Mouse (Mus musculus): ENCODE data around the gene Rpl13a. TPM values are rescaled to one million over a fixed set of nuclear protein-coding genes. Genes with fewer than 3 reads are reported as not detected.

The Rpl13a gene
- total and polyA plus RNA-seq, 3 experiments: 1,478 to 6,084 (median 2,356) TPM

DNA sequence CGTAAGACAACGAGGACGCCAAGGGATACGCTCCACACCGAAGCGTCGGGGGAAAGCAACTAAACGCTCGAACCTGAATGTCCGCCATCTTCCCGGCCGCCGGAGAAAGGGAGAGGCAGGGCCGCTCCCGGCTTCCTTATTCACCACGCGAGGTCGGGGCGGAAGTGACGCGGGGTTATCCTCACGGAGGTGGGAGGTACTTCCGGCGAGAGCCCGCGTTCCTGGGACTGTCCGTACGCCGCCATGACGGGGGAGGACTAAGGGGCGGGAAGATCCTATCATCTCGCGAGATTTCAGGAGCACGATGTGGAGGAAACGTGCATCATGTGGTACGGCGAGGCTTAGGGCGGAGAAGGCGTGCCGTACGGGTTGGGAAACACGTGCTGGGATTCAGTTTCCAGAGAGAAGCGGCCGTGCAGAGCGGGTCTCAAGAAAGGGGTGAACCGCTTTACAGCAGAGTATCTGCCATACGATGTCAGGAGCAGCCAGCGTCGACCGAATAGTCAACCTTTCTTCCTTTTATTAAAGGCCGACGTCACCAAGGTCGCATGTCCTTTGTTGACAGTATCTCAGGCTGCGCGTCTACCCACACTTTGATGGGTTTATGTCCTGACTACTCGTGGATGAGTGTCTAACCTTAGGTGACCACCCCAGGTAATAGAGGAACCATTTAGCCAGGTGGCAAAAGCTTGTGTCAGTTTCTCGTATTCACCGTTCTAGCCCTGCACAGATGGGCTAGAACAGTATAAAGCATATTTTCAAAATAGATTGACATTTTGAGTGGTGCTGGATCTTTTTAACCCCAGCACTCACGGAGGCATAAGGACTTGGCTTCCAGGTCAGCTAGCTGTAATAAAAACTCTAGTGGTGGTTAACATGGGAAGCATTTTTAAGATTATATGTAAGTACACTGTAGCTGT is 4.1 kb downstream of the Rpl13a start, which contains the start of gene Rps11:
Rps11 (minus strand) TSS at position 216 of the 920 bp plus-strand sequence.
- no peak for TF ChIP-seq GATA2 (IDR thresholded peaks at IDR 0.05; ENCODE audit: borderline replicate concordance, low read depth, low read length)
- peak; percentile 97 for TF ChIP-seq POLR2AphosphoS5 (IDR thresholded peaks at IDR 0.05; ENCODE audit: insufficient replicate concordance, low read depth, low read length)
- Histone ChIP-seq H3K36me3 (replicated peaks) (peaks cover 78% of the 10 kb centered on the region), H3K4me3 (ENCODE audit: low read depth, low read length) (peak within 1 kb of the TSS; percentile 93), H3K4me1 (ENCODE audit: insufficient read depth, low read depth, low read length) (peaks cover 71% of the 10 kb centered on the region), H3K27me3 (ENCODE audit: insufficient read depth, low read length) (no peaks in the 10 kb centered on the region), H3K9me3 (replicated peaks) (no peaks in the 10 kb centered on the region)
- peak; percentile 66 for ATAC-seq (ENCODE audit: extremely low read depth, insufficient number of reproducible peaks, low FRiP score, poor library complexity, severe bottlenecking)
- DNase-seq (ENCODE audit: low spot score): peak; percentile 80

DNA sequence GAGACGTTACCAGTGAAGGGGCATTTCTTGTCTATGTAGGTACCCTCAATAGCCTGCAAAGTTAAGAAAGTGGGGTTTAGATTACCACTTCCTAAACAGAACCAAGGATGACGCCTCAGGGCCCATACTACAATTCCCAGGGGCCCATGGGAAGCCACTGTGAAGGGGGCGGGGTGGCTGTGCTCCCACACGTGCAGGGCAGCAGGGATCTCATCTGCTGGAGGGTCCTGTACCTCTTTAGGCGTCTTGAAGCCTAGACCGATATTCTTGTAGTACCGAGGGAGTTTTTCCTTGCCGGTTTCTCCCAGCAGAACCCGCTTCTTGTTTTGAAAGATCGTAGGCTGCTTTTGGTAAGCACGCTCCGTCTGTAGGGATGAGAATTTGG is 5.4 kb downstream of the Rpl13a start:
- TF ChIP-seq TAL1 (conservative IDR thresholded peaks at IDR 0.05; ENCODE audit: low read depth, low read length) (no peak), CTCF (IDR thresholded peaks at IDR 0.05; ENCODE audit: low read depth, low read length) (no peak), POLR2AphosphoS5 (IDR thresholded peaks at IDR 0.05; ENCODE audit: insufficient replicate concordance, low read depth, low read length) (no peak), GATA1 (IDR thresholded peaks at IDR 0.05; ENCODE audit: borderline replicate concordance, low read length) (no peak), GATA2 (IDR thresholded peaks at IDR 0.05; ENCODE audit: borderline replicate concordance, low read depth, low read length) (no peak)
- Histone ChIP-seq H3K9me3 (replicated peaks) (no peaks in the 10 kb centered on the region), H3K4me1 (ENCODE audit: insufficient read depth, low read depth, low read length) (peaks cover 78% of the 10 kb centered on the region), H3K4me3 (ENCODE audit: low read depth, low read length) (peak overlapping the region; percentile 92), H3K27me3 (ENCODE audit: insufficient read depth, low read length) (no peaks in the 10 kb centered on the region), H3K36me3 (replicated peaks) (peaks cover 88% of the 10 kb centered on the region)
- DNase-seq (ENCODE audit: low spot score) (peak; percentile 56), ATAC-seq (ENCODE audit: extremely low read depth, insufficient number of reproducible peaks, low FRiP score, poor library complexity, severe bottlenecking) (no peak)

DNA sequence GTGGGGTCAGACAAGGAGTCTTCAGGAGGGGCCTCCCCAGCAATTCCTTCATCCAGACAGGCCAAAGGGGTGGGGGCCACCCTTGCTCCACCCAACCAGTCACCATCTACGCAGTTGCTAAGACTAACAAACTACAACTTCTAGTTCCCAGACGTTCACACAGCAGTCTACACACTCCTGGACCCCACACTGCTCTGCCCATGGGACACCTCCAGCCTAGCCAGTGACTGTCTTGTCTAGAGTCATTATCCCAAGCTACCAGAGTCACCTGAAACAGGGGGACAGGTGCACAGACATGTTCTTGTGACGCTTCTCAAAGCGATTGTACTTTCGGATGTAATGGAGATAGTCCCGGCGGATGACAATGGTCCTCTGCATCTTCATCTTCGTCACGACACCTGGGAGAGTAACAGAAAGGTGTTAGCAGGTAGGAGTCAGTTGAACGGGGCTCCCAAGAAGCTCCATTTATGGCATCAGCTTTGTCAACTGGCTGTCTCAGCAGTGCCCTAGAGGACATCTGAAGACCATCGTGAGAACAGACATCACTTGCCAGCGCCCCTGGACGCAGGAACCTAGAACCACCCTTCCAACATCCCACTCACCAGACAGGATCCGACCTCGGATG is 5.9 kb downstream of the Rpl13a start:
- ATAC-seq (ENCODE audit: extremely low read depth, insufficient number of reproducible peaks, low FRiP score, poor library complexity, severe bottlenecking) (no peak), DNase-seq (ENCODE audit: low spot score) (no peak)
- Histone ChIP-seq H3K4me1 (ENCODE audit: insufficient read depth, low read depth, low read length) (peaks cover 83% of the 10 kb centered on the region), H3K9me3 (replicated peaks) (no peaks in the 10 kb centered on the region), H3K27me3 (ENCODE audit: insufficient read depth, low read length) (no peaks in the 10 kb centered on the region), H3K4me3 (ENCODE audit: low read depth, low read length) (peak overlapping the region; percentile 92), H3K36me3 (replicated peaks) (peaks cover 90% of the 10 kb centered on the region)
- no peak for TF ChIP-seq CTCF (IDR thresholded peaks at IDR 0.05; ENCODE audit: low read depth, low read length)
- TF ChIP-seq TAL1 (conservative IDR thresholded peaks at IDR 0.05; ENCODE audit: low read depth, low read length): no peak
- no peak for TF ChIP-seq GATA1 (IDR thresholded peaks at IDR 0.05; ENCODE audit: borderline replicate concordance, low read length)
- no peak for TF ChIP-seq GATA2 (IDR thresholded peaks at IDR 0.05; ENCODE audit: borderline replicate concordance, low read depth, low read length)
- TF ChIP-seq POLR2AphosphoS5 (IDR thresholded peaks at IDR 0.05; ENCODE audit: insufficient replicate concordance, low read depth, low read length): no peak

DNA sequence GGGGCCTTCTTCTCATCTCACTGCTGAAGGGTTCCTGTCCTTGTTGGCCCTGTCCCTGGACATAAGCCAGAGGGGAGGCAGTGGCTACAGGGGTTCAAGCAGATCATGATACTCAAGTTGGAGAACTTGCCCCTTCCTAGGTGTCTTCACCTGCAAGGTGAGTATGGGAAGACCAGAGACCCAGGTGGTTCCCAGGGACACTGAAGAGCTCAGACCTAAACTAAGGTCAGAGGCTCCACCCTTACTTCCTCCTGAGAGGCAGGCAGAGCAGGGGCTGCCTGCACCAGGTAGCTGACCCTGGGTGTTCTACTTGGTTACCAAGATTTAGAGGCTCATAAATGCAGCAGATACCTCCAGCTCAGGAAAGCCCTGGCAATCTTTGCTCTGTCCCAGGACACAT is 6.6 kb downstream of the Rpl13a start:
- H3K27me3 ChIP-seq (ENCODE audit: insufficient read depth, low read length): no peaks in the 10 kb centered on the region
- peaks cover 85% of the 10 kb centered on the region for H3K4me1 ChIP-seq (ENCODE audit: insufficient read depth, low read depth, low read length)
- no peaks in the 10 kb centered on the region for H3K9me3 ChIP-seq (replicated peaks)
- TF ChIP-seq GATA2 (IDR thresholded peaks at IDR 0.05; ENCODE audit: borderline replicate concordance, low read depth, low read length) (no peak), POLR2AphosphoS5 (IDR thresholded peaks at IDR 0.05; ENCODE audit: insufficient replicate concordance, low read depth, low read length) (no peak), GATA1 (IDR thresholded peaks at IDR 0.05; ENCODE audit: borderline replicate concordance, low read length) (no peak)
- ATAC-seq (ENCODE audit: extremely low read depth, insufficient number of reproducible peaks, low FRiP score, poor library complexity, severe bottlenecking) (no peak), DNase-seq (ENCODE audit: low spot score) (no peak)
- peaks cover 88% of the 10 kb centered on the region for H3K36me3 ChIP-seq (replicated peaks)
- peak overlapping the region; percentile 92; the same call in 1 of the 2 replicates for H3K4me3 ChIP-seq (ENCODE audit: low read depth, low read length)

DNA sequence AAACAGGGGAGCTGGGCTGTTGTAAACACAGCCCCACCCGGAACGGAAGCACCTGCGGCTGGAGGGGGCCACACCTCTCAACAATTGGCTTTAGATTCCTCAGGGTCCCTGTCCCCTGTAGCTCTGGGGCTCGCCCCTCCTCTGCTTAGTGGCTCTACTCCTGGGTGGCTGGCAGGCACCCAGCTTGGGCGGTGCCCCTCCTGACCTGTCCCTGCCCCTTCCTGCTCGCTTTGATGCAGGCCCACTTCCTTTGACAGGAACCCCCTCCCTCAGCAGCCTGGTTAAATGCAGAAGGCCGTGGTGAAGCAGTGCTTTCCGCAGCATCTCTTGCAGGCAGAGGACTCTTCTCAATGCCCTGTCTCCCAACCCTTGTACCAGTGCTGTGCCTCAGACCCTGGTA is 7.2 kb downstream of the Rpl13a start:
- Histone ChIP-seq H3K36me3 (replicated peaks) (peaks cover 83% of the 10 kb centered on the region), H3K27me3 (ENCODE audit: insufficient read depth, low read length) (no peaks in the 10 kb centered on the region), H3K4me3 (ENCODE audit: low read depth, low read length) (peak overlapping the region; percentile 92; the same call in 1 of the 2 replicates), H3K9me3 (replicated peaks) (no peaks in the 10 kb centered on the region), H3K4me1 (ENCODE audit: insufficient read depth, low read depth, low read length) (peaks cover 80% of the 10 kb centered on the region)
- ATAC-seq (ENCODE audit: extremely low read depth, insufficient number of reproducible peaks, low FRiP score, poor library complexity, severe bottlenecking) (no peak), DNase-seq (ENCODE audit: low spot score) (no peak)
- TF ChIP-seq POLR2AphosphoS5 (IDR thresholded peaks at IDR 0.05; ENCODE audit: insufficient replicate concordance, low read depth, low read length): no peak
- TF ChIP-seq GATA1 (IDR thresholded peaks at IDR 0.05; ENCODE audit: borderline replicate concordance, low read length): no peak
- TF ChIP-seq TAL1 (conservative IDR thresholded peaks at IDR 0.05; ENCODE audit: low read depth, low read length): no peak
- TF ChIP-seq GATA2 (IDR thresholded peaks at IDR 0.05; ENCODE audit: borderline replicate concordance, low read depth, low read length): no peak
- no peak for TF ChIP-seq CTCF (IDR thresholded peaks at IDR 0.05; ENCODE audit: low read depth, low read length)
